Mouse (Mus musculus): ENCODE measurements around the gene Pmfbp1. TPM values are rescaled to one million over a fixed set of nuclear protein-coding genes. Genes with fewer than 3 reads are reported as not detected.

Gene Pmfbp1
- polyA plus RNA-seq, 1 experiment from 2014 or later = 0.05 TPM

GRCm38 (mm10) chr8:109591367-109591766, 97.5 kb downstream of the Pmfbp1 start:
- Histone ChIP-seq H3K9ac (ENCODE audit: low read length) (no peak overlapping the region), H3K4me2 (ENCODE audit: low read depth, low read length) (no peak overlapping the region), H3K27me3 (ENCODE audit: control insufficient read depth, insufficient read depth, low read length) (no peaks in the 10 kb centered on the region), H3K36me3 (ENCODE audit: control insufficient read depth, insufficient read depth) (peaks cover 13% of the 10 kb centered on the region; the same call in 1 of the 2 replicates), H3K4me1 (ENCODE audit: control insufficient read depth, insufficient read depth, low read length) (no peaks in the 10 kb centered on the region), H3K27ac (ENCODE audit: low read length) (no peak overlapping the region), H3K9me3 (replicated peaks; ENCODE audit: control insufficient read depth, low read length) (no peaks in the 10 kb centered on the region), H3K4me3 (ENCODE audit: low read length) (no peak overlapping the region)
- ATAC-seq (replicated peaks; ENCODE audit: extremely low read depth, insufficient read depth, low FRiP score) = no peak
- 81% methylated on average over 3 of the region's 3 CpGs for WGBS

- 84% methylated on average over 5 of the region's 5 CpGs for WGBS
- no peak for ATAC-seq (replicated peaks; ENCODE audit: extremely low read depth, insufficient read depth, low FRiP score)
- Histone ChIP-seq H3K4me1 (ENCODE audit: control insufficient read depth, insufficient read depth, low read length) (no peaks in the 10 kb centered on the region), H3K9ac (ENCODE audit: low read length) (no peak overlapping the region), H3K36me3 (ENCODE audit: control insufficient read depth, insufficient read depth) (peaks cover 13% of the 10 kb centered on the region; the same call in 1 of the 2 replicates), H3K9me3 (replicated peaks; ENCODE audit: control insufficient read depth, low read length) (no peaks in the 10 kb centered on the region), H3K27ac (ENCODE audit: low read length) (no peak overlapping the region), H3K27me3 (ENCODE audit: control insufficient read depth, insufficient read depth, low read length) (no peaks in the 10 kb centered on the region), H3K4me2 (ENCODE audit: low read depth, low read length) (no peak overlapping the region), H3K4me3 (ENCODE audit: low read length) (no peak overlapping the region)
These were observed 98.3 kb downstream of the Pmfbp1 start for GRCm38 (mm10) chr8:109592164-109592563.

Other genes starting within 250 kb of the Pmfbp1 start
- 13.9 and 14.5 TPM in 2 replicates for gene Dhx38, start 71.8 kb downstream of the Pmfbp1 start, polyA plus RNA-seq (2015; fragmentation: Nextera tagmentation; extraction: Ambion mirVana)
- gene Txnl4b, start 71.9 kb downstream of the Pmfbp1 start, polyA plus RNA-seq (2015; fragmentation: Nextera tagmentation; extraction: Ambion mirVana) = 17.4 and 19.0 TPM in 2 replicates
- gene Hp, start 85.1 kb downstream of the Pmfbp1 start, polyA plus RNA-seq (2015; fragmentation: Nextera tagmentation; extraction: Ambion mirVana) = 4.8 and 8.1 TPM in 2 replicates
- 36.5 and 40.4 TPM in 2 replicates for gene Dhodh, start 114.6 kb downstream of the Pmfbp1 start, polyA plus RNA-seq (2015; fragmentation: Nextera tagmentation; extraction: Ambion mirVana)
- 0.09 and 0.10 TPM in 2 replicates for gene Pkd1l3, start 120.5 kb downstream of the Pmfbp1 start, polyA plus RNA-seq (2015; fragmentation: Nextera tagmentation; extraction: Ambion mirVana)
- gene Ist1, start 199.2 kb downstream of the Pmfbp1 start, polyA plus RNA-seq (2015; fragmentation: Nextera tagmentation; extraction: Ambion mirVana) = 95.4 and 98.4 TPM in 2 replicates
- gene Zfp821, start 211.5 kb downstream of the Pmfbp1 start, polyA plus RNA-seq (2015; fragmentation: Nextera tagmentation; extraction: Ambion mirVana) = 17.1 and 18.5 TPM in 2 replicates
- 4.9 TPM in 2 replicates for gene Atxn1l, start 243.7 kb downstream of the Pmfbp1 start, polyA plus RNA-seq (2015; fragmentation: Nextera tagmentation; extraction: Ambion mirVana)